Mouse (Mus musculus) heart, embryonic 14.5 days (tissue): ENCODE measurements at regions not wholly inside any gene's neighbourhood (a gene's known extent, or its start where the extent isn't known, plus 50 kb on each side); places are given as distances from the start of the nearest gene placed in this dataset.

Experiments used
- ATAC-seq: fragments of 200-750 bp; cut with Nextera tagmentation; 2 replicates; pipeline ENCODE4 v1.8.0; 2017; ENCODE audit warnings: low read depth, moderate TSS enrichment; ENCODE audit not compliant: insufficient number of reproducible peaks, insufficient read depth, low FRiP score
- H3K27ac ChIP-seq, 2 experiments: fragments of 200-500 bp in 1 of 2; fragments of 300-500 bp in 1 of 2; sonication (generic) in 1 of 2; replicated peaks in 1 of 2; 2 replicates each; pipeline ENCODE4 v1.5.1; 2012 to 2014; ENCODE audit warnings: low read depth in 2 of 2, low read length in 2 of 2, control low read depth in 1 of 2, mild to moderate bottlenecking in 1 of 2, mixed read lengths in 1 of 2; ENCODE audit not compliant: control insufficient read depth in 1 of 2, insufficient read depth in 1 of 2
- H3K27me3 ChIP-seq: fragments of 300-500 bp; sonication (generic); 2 replicates; pipeline ENCODE4 v1.6.1; 2014; ENCODE audit warnings: mild to moderate bottlenecking, low read length, control low read depth; ENCODE audit not compliant: control insufficient read depth, insufficient read depth
- H3K36me3 ChIP-seq: fragments of 300-500 bp; sonication (generic); 2 replicates; pipeline ENCODE4 v1.6.1; 2014; ENCODE audit warnings: mild to moderate bottlenecking, control low read depth, low read length, mixed read lengths; ENCODE audit not compliant: control insufficient read depth, insufficient read depth
- H3K4me1 ChIP-seq, 2 experiments: fragments of 200-500 bp in 1 of 2; fragments of 300-500 bp in 1 of 2; sonication (generic) in 1 of 2; 2 replicates each; pipeline ENCODE4 v1.6.1; 2012 to 2014; ENCODE audit warnings: low read length in 2 of 2, control low read depth in 1 of 2, mixed read lengths in 1 of 2; ENCODE audit not compliant: control insufficient read depth in 2 of 2, insufficient read depth in 2 of 2
- H3K4me2 ChIP-seq: fragments of 300-500 bp; sonication (generic); 2 replicates; pipeline ENCODE4 v1.6.1; 2014; ENCODE audit warnings: mild to moderate bottlenecking, low read length
- H3K4me3 ChIP-seq, 2 experiments: fragments of 200-500 bp in 1 of 2; fragments of 300-500 bp in 1 of 2; sonication (generic) in 1 of 2; 2 replicates each; pipeline ENCODE4 v1.5.1; 2012 to 2014; ENCODE audit warnings: low read length in 2 of 2, mild to moderate bottlenecking in 2 of 2, control low read depth in 1 of 2, low read depth in 1 of 2, moderate library complexity in 1 of 2; ENCODE audit not compliant: control insufficient read depth in 1 of 2, insufficient read depth in 1 of 2
- H3K9ac ChIP-seq: fragments of 300-500 bp; sonication (generic); 2 replicates; pipeline ENCODE4 v1.6.1; 2014; ENCODE audit warnings: mild to moderate bottlenecking, low read length
- H3K9me3 ChIP-seq: fragments of 300-500 bp; sonication (generic); 2 replicates; pipeline ENCODE4 v1.6.1; 2016; ENCODE audit warnings: low read length, control low read depth; ENCODE audit not compliant: control insufficient read depth
- WGBS: fragments of 180-500 bp; shearing (Covaris S2); extraction: QIAGEN DNeasy Blood & Tissue Kit; methylation state at CpG from one replicate; pipeline ENCODE4 v1.1.7; 2014; 5-methylcytosine and 5-hydroxymethylcytosine counted together

- no peaks in the 10 kb centered on the region for H3K27me3 ChIP-seq
- no peaks in the 10 kb centered on the region for H3K4me1 ChIP-seq
- no peaks in the 10 kb centered on the region for H3K9me3 ChIP-seq
- H3K4me2 ChIP-seq: no peak overlapping the region
- 45% methylated on average over 2 of the region's 2 CpGs for WGBS
- H3K9ac ChIP-seq: no peak overlapping the region
- no peaks in the 10 kb centered on the region for H3K36me3 ChIP-seq
- H3K4me3 ChIP-seq: no peak overlapping the region
- no peak for ATAC-seq
- H3K27ac ChIP-seq: no peak overlapping the region
Observed at GRCm38 (mm10) chr14:62118542-62118953, 173.8 kb upstream of the Rnaseh2b start.

- H3K27ac ChIP-seq: no peak overlapping the region
- no peaks in the 10 kb centered on the region for H3K36me3 ChIP-seq
- WGBS: 84% methylated on average over 6 of the region's 6 CpGs
- no peak overlapping the region for H3K9ac ChIP-seq
- no peaks in the 10 kb centered on the region for H3K9me3 ChIP-seq
- H3K4me2 ChIP-seq: no peak overlapping the region
- H3K4me3 ChIP-seq: no peak overlapping the region
- no peaks in the 10 kb centered on the region for H3K4me1 ChIP-seq
- no peak for ATAC-seq
- no peaks in the 10 kb centered on the region for H3K27me3 ChIP-seq
Observed at GRCm38 (mm10) chr14:62128918-62129317, 163.5 kb upstream of the Rnaseh2b start.

- no peak overlapping the region for H3K27ac ChIP-seq
- H3K27me3 ChIP-seq: no peaks in the 10 kb centered on the region
- H3K4me3 ChIP-seq: no peak overlapping the region
- H3K9me3 ChIP-seq: peaks cover 9% of the 10 kb centered on the region; the same call in 1 of the 2 replicates
- H3K36me3 ChIP-seq: no peaks in the 10 kb centered on the region
- H3K4me1 ChIP-seq: no peaks in the 10 kb centered on the region
- 54% methylated on average over 8 of the region's 8 CpGs for WGBS
- no peak overlapping the region for H3K4me2 ChIP-seq
- H3K9ac ChIP-seq: no peak overlapping the region
- no peak for ATAC-seq
Observed at GRCm38 (mm10) chr14:62132353-62132816, 160.0 kb upstream of the Rnaseh2b start.

- ATAC-seq: no peak
- Histone ChIP-seq H3K36me3 (no peaks in the 10 kb centered on the region), H3K9me3 (peaks cover 9% of the 10 kb centered on the region; the same call in 1 of the 2 replicates), H3K4me1 (no peaks in the 10 kb centered on the region), H3K4me3 (no peak overlapping the region), H3K27me3 (no peaks in the 10 kb centered on the region), H3K9ac (no peak overlapping the region), H3K4me2 (no peak overlapping the region), H3K27ac (no peak overlapping the region)
- 64% methylated on average over 5 of the region's 5 CpGs for WGBS
Observed at GRCm38 (mm10) chr14:62137981-62138380, 154.4 kb upstream of the Rnaseh2b start.

GRCm38 (mm10) chr14:62144385-62145030 lies 147.9 kb upstream of the Rnaseh2b start:
- Histone ChIP-seq H3K4me2 (no peak overlapping the region), H3K36me3 (no peaks in the 10 kb centered on the region), H3K4me3 (no peak overlapping the region), H3K27ac (no peak overlapping the region), H3K27me3 (no peaks in the 10 kb centered on the region), H3K9ac (no peak overlapping the region), H3K4me1 (no peaks in the 10 kb centered on the region), H3K9me3 (no peaks in the 10 kb centered on the region)
- WGBS: 75% methylated on average over 17 of the region's 17 CpGs
- ATAC-seq: no peak

- Histone ChIP-seq H3K27me3 (no peaks in the 10 kb centered on the region), H3K4me3 (no peak overlapping the region), H3K4me2 (no peak overlapping the region), H3K9ac (no peak overlapping the region), H3K27ac (no peak overlapping the region), H3K36me3 (no peaks in the 10 kb centered on the region), H3K4me1 (no peaks in the 10 kb centered on the region), H3K9me3 (no peaks in the 10 kb centered on the region)
- 74% methylated on average over 7 of the region's 7 CpGs for WGBS
- ATAC-seq: no peak
Observed at GRCm38 (mm10) chr14:62157038-62157716, 135.2 kb upstream of the Rnaseh2b start.

- no peaks in the 10 kb centered on the region for H3K27me3 ChIP-seq
- H3K9ac ChIP-seq: no peak overlapping the region
- H3K4me1 ChIP-seq: no peaks in the 10 kb centered on the region
- 77% methylated on average over 2 of the region's 2 CpGs for WGBS
- no peak overlapping the region for H3K27ac ChIP-seq
- H3K9me3 ChIP-seq: no peaks in the 10 kb centered on the region
- no peaks in the 10 kb centered on the region for H3K36me3 ChIP-seq
- H3K4me3 ChIP-seq: no peak overlapping the region
- no peak for ATAC-seq
- H3K4me2 ChIP-seq: no peak overlapping the region
Observed at GRCm38 (mm10) chr14:62159690-62160089, 132.7 kb upstream of the Rnaseh2b start.
